Mouse (Mus musculus): ENCODE measurements at regions not wholly inside any gene's neighbourhood (a gene's known extent, or its start where the extent isn't known, plus 50 kb on each side); places are given as distances from the start of the nearest gene placed in this dataset.

DNA sequence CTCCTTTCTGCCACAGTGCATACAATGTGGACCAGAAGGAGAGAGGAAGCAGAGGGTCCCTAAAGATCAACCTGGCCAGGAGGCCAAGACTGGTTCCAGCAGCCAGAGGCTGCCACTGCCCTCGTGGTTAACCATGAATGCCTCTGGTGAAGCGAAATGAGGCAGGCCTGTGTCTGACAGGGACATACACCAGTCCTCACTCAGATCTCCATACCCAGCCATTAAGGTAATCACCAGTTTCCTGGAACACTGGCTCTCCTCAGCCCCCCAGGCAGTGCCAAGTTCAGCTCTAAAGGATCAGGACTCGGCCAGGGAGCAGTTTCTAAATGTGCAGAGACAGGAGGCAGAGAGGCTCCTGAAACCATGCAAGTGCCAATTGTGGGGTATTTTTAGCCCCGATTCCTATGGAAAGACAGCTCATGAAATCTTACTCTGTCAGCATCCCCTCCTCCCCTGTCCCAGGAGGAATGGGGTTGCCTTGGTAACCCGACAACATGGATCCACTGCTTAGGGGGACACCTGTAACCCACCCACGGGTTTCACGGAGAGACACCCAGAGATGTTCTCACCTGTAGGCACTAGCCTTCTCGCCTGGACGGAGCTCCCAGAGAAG, 103.6 kb downstream of the Ier5 start:
- TF ChIP-seq EP300 (IDR thresholded peaks at IDR 0.05; ENCODE audit: insufficient read depth, low read depth, low read length), result no peak
- TF ChIP-seq POLR2A (IDR thresholded peaks at IDR 0.05; ENCODE audit: insufficient read depth, low read length), result no peak
- no peak for TF ChIP-seq CTCF (IDR thresholded peaks at IDR 0.05; ENCODE audit: low read depth, low read length)

Measured in ES-Bruce4 (cell line).